Mouse (Mus musculus): ENCODE data around the gene Me3. TPM values are rescaled to one million over a fixed set of nuclear protein-coding genes. Genes with fewer than 3 reads are reported as not detected.

Me3 gene
- polyA plus RNA-seq, 1 experiment from 2014 or later = 39.5 TPM

DNA sequence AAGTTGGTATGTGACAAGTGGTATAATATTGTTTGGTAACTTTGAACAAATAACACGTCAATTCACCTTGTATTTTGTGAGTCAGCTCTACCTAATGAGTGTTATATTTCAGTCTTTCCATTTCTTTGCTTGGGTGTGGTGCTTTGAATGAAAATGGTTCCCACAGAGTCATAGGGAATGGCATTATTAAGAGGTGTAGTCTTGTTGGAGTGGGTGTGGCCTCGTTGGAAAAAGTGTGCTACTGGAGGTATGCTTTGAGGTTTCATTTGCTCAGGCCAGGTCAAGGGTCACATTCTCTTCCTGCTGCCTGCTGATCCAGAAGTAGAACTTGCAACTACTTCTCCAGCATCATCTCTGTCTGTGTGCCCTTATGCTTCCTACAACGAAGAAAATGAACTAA, 84.0 kb downstream of the Me3 start:
- H3K27me3 ChIP-seq (ENCODE audit: insufficient read depth, low read length) = no peaks in the 10 kb centered on the region
- no peak for TF ChIP-seq CTCF (IDR thresholded peaks at IDR 0.05; ENCODE audit: low read depth)
- H3K4me1 ChIP-seq (replicated peaks; ENCODE audit: insufficient read depth, low read length) = no peaks in the 10 kb centered on the region
- no peaks in the 10 kb centered on the region for H3K36me3 ChIP-seq (ENCODE audit: insufficient read depth, low read length)
- H3K9ac ChIP-seq (ENCODE audit: low read depth, low read length) = no peak overlapping the region
- H3K4me3 ChIP-seq (replicated peaks; ENCODE audit: low read depth, low read length) = no peak overlapping the region
- 86% methylated on average over 3 of the region's 3 CpGs for WGBS
- no peak for DNase-seq (ENCODE audit: low spot score)
- no peaks in the 10 kb centered on the region for H3K9me3 ChIP-seq (replicated peaks; ENCODE audit: low read length)
- H3K4me2 ChIP-seq (ENCODE audit: low read length) = no peak overlapping the region
- no peak for ATAC-seq (replicated peaks; ENCODE audit: low FRiP score, low read depth)
- no peak overlapping the region for H3K27ac ChIP-seq

DNA sequence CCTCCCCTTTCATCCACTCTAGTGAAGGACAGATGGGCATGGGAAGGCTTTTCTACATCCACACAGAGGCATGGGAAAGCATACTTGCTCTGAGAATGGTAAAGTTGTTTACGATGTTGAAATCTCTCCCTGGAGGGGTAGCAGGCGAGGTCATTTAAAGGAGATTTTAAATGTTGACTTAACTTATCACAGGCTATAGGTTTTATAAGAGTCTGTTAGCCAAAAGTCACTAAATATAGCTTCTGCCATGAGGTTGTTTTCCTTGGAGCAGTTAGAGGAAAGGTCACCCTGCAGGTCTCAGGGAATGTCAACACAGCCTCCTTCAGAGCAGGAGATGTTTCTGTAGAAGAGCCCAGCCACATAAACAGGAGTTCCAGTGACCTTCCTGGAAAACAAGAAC, 85.3 kb downstream of the Me3 start:
- TF ChIP-seq CTCF (IDR thresholded peaks at IDR 0.05; ENCODE audit: low read depth) = no peak
- WGBS = 26% methylated on average over 2 of the region's 2 CpGs
- Histone ChIP-seq H3K4me2 (ENCODE audit: low read length) (no peak overlapping the region), H3K9me3 (replicated peaks; ENCODE audit: low read length) (no peaks in the 10 kb centered on the region), H3K36me3 (ENCODE audit: insufficient read depth, low read length) (no peaks in the 10 kb centered on the region), H3K4me1 (replicated peaks; ENCODE audit: insufficient read depth, low read length) (no peaks in the 10 kb centered on the region), H3K27me3 (ENCODE audit: insufficient read depth, low read length) (no peaks in the 10 kb centered on the region), H3K9ac (ENCODE audit: low read depth, low read length) (no peak overlapping the region), H3K27ac (peak overlapping the region; percentile 21; the same call in 1 of the 2 replicates), H3K4me3 (replicated peaks; ENCODE audit: low read depth, low read length) (no peak overlapping the region)
- DNase-seq (ENCODE audit: low spot score) (peak; percentile 89), ATAC-seq (replicated peaks; ENCODE audit: low FRiP score, low read depth) (peak; percentile 52)

DNA sequence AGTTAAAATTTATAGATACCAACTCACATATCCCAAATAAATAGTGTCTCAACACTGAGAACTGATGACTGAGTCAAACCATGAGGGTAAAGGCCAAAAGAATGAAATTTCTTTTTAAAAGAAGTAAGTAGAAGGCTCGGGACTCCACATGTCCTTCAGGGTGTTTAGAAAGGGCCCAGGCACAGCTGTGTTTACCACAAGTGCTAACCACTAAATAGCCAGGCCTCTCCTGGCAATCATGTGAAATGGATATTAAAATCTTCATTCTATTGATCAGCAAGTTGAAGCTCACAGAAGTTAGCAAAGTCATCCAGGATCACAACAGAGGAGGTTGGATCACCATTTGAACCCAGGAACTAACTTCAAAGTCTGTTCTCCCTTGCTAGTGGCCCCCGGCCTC, 86.1 kb downstream of the Me3 start:
- TF ChIP-seq CTCF (IDR thresholded peaks at IDR 0.05; ENCODE audit: low read depth) = no peak
- H3K4me2 ChIP-seq (ENCODE audit: low read length) = no peak overlapping the region
- H3K27ac ChIP-seq = no peak overlapping the region
- no peak overlapping the region for H3K4me3 ChIP-seq (replicated peaks; ENCODE audit: low read depth, low read length)
- no peak for DNase-seq (ENCODE audit: low spot score)
- no peaks in the 10 kb centered on the region for H3K4me1 ChIP-seq (replicated peaks; ENCODE audit: insufficient read depth, low read length)
- H3K36me3 ChIP-seq (ENCODE audit: insufficient read depth, low read length) = no peaks in the 10 kb centered on the region
- 63% methylated on average over 2 of the region's 2 CpGs for WGBS
- H3K9ac ChIP-seq (ENCODE audit: low read depth, low read length) = no peak overlapping the region
- H3K9me3 ChIP-seq (replicated peaks; ENCODE audit: low read length) = no peaks in the 10 kb centered on the region
- no peaks in the 10 kb centered on the region for H3K27me3 ChIP-seq (ENCODE audit: insufficient read depth, low read length)
- no peak for ATAC-seq (replicated peaks; ENCODE audit: low FRiP score, low read depth)

DNA sequence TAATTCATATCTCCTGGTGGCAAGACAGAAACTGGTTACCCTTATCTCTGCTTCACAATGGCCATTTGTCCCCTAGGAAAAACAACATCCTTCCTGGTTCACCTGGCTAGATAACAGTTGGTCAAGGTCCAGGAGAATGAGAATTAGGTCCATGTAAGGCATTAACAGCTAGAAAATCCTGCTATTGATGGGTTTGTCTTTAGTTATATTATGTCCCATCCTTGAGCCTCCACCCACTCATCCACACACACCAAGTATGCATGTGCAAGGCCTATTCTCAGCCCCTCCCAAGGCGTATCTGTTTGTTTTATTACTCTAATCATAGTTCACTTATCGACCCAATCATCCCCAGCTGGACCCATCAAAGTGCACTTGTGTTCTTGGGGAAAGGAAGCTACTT, 88.1 kb downstream of the Me3 start:
- 59% methylated on average over 2 of the region's 2 CpGs for WGBS

DNA sequence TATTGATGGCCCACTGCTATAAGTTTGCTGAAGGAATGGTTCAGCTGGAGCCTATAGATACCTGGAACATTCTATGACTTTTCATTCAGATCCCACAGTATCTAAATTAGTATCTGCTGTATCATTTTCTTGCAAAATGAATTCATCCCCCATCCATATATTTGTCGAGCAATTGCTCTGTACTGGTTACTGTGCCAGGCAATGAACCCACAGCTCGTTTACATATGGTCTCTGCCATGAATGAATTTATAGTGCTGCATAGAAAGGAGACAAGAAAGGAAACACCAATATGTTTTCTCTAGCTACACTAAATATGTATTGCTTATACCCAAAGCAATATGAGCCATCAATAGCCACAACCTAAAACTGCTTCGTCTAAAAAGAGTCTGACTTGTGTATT, 94.5 kb downstream of the Me3 start:
- DNase-seq (ENCODE audit: low spot score) (no peak), ATAC-seq (replicated peaks; ENCODE audit: low FRiP score, low read depth) (no peak)
- Histone ChIP-seq H3K27ac (no peak overlapping the region), H3K36me3 (ENCODE audit: insufficient read depth, low read length) (no peaks in the 10 kb centered on the region), H3K4me2 (ENCODE audit: low read length) (no peak overlapping the region), H3K27me3 (ENCODE audit: insufficient read depth, low read length) (no peaks in the 10 kb centered on the region), H3K9ac (ENCODE audit: low read depth, low read length) (no peak overlapping the region), H3K4me3 (replicated peaks; ENCODE audit: low read depth, low read length) (no peak overlapping the region), H3K4me1 (replicated peaks; ENCODE audit: insufficient read depth, low read length) (no peaks in the 10 kb centered on the region), H3K9me3 (replicated peaks; ENCODE audit: low read length) (no peaks in the 10 kb centered on the region)
- no peak for TF ChIP-seq CTCF (IDR thresholded peaks at IDR 0.05; ENCODE audit: low read depth)
- WGBS = 84% methylated on average over 3 of the region's 3 CpGs

More for the DNA sequence above, 88.1 kb downstream of the Me3 start:
- DNase-seq (ENCODE audit: low spot score) (no peak), ATAC-seq (replicated peaks; ENCODE audit: low FRiP score, low read depth) (no peak)
- no peaks in the 10 kb centered on the region for H3K27me3 ChIP-seq (ENCODE audit: insufficient read depth, low read length)
- H3K9ac ChIP-seq (ENCODE audit: low read depth, low read length) = no peak overlapping the region
- H3K4me2 ChIP-seq (ENCODE audit: low read length) = no peak overlapping the region
- no peaks in the 10 kb centered on the region for H3K4me1 ChIP-seq (replicated peaks; ENCODE audit: insufficient read depth, low read length)
- H3K27ac ChIP-seq = no peak overlapping the region
- no peaks in the 10 kb centered on the region for H3K36me3 ChIP-seq (ENCODE audit: insufficient read depth, low read length)
- no peak for TF ChIP-seq CTCF (IDR thresholded peaks at IDR 0.05; ENCODE audit: low read depth)
- H3K9me3 ChIP-seq (replicated peaks; ENCODE audit: low read length) = no peaks in the 10 kb centered on the region
- no peak overlapping the region for H3K4me3 ChIP-seq (replicated peaks; ENCODE audit: low read depth, low read length)

DNA sequence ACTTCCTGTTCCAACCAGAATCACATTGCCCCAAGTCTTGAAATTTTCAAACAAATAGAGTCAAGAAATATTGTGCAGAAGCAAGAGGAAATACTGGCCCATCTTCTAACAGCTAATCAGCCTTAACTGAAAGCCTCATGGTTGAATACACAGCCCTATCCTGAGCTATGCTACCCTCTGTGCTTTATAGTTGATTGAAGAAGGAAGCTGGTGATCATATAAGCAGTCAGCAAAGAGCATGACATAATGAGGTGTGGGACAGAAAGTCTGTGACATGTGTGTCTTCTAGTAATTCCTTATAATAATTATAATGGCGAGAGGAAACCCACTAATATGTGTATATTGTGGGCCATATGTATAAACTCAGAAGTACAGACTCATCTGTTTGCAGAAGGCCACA, 95.4 kb downstream of the Me3 start:
- WGBS = 83% methylated on average over 1 of the region's 1 CpGs
- ATAC-seq (replicated peaks; ENCODE audit: low FRiP score, low read depth) = no peak

DNA sequence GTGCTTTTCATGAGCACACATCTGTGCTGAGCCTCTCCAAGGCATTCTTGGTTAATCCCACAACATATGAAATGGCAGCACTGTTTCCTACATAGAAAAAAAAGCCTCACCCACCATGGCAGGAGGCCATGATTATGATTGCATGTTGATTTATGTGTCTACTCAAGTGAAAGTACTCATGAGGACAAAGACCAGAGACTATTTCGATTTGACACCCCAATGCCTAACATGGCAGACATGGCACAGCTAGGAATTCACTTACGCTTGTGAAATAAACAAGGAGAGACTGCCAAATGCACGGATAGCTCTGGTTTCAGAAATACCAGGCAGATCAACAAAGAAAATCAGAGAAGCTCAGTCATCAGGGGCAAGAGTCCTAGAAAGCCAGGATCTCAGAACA, 96.2 kb downstream of the Me3 start:
- no peak for DNase-seq (ENCODE audit: low spot score)

More for the DNA sequence above, 95.4 kb downstream of the Me3 start:
- no peak for DNase-seq (ENCODE audit: low spot score)
- TF ChIP-seq CTCF (IDR thresholded peaks at IDR 0.05; ENCODE audit: low read depth) = no peak
- no peak overlapping the region for H3K27ac ChIP-seq
- no peak overlapping the region for H3K4me2 ChIP-seq (ENCODE audit: low read length)
- no peaks in the 10 kb centered on the region for H3K36me3 ChIP-seq (ENCODE audit: insufficient read depth, low read length)
- no peaks in the 10 kb centered on the region for H3K4me1 ChIP-seq (replicated peaks; ENCODE audit: insufficient read depth, low read length)
- no peak overlapping the region for H3K4me3 ChIP-seq (replicated peaks; ENCODE audit: low read depth, low read length)
- no peak overlapping the region for H3K9ac ChIP-seq (ENCODE audit: low read depth, low read length)
- no peaks in the 10 kb centered on the region for H3K9me3 ChIP-seq (replicated peaks; ENCODE audit: low read length)
- no peaks in the 10 kb centered on the region for H3K27me3 ChIP-seq (ENCODE audit: insufficient read depth, low read length)

More for the DNA sequence above, 96.2 kb downstream of the Me3 start:
- no peaks in the 10 kb centered on the region for H3K9me3 ChIP-seq (replicated peaks; ENCODE audit: low read length)
- ATAC-seq (replicated peaks; ENCODE audit: low FRiP score, low read depth) = no peak
- H3K9ac ChIP-seq (ENCODE audit: low read depth, low read length) = no peak overlapping the region
- H3K36me3 ChIP-seq (ENCODE audit: insufficient read depth, low read length) = no peaks in the 10 kb centered on the region
- WGBS = 79% methylated on average over 3 of the region's 3 CpGs
- H3K4me1 ChIP-seq (replicated peaks; ENCODE audit: insufficient read depth, low read length) = no peaks in the 10 kb centered on the region
- no peaks in the 10 kb centered on the region for H3K27me3 ChIP-seq (ENCODE audit: insufficient read depth, low read length)
- no peak for TF ChIP-seq CTCF (IDR thresholded peaks at IDR 0.05; ENCODE audit: low read depth)
- no peak overlapping the region for H3K4me3 ChIP-seq (replicated peaks; ENCODE audit: low read depth, low read length)
- no peak overlapping the region for H3K4me2 ChIP-seq (ENCODE audit: low read length)
- H3K27ac ChIP-seq = no peak overlapping the region

Measured in kidney, postnatal 0 days (tissue).